Mouse (Mus musculus): Measurements from ENCODE around the gene Klra4. TPM values are rescaled to one million over a fixed set of nuclear protein-coding genes. Genes with fewer than 3 reads are reported as not detected.

Gene Klra4
- polyA plus RNA-seq (2014; fragmentation: Illumina TruSeq; extraction: RNeasy Lipid Tissue Mini Kit (QIAGEN cat#74804); ENCODE audit: low replicate concordance) = not detected

DNA sequence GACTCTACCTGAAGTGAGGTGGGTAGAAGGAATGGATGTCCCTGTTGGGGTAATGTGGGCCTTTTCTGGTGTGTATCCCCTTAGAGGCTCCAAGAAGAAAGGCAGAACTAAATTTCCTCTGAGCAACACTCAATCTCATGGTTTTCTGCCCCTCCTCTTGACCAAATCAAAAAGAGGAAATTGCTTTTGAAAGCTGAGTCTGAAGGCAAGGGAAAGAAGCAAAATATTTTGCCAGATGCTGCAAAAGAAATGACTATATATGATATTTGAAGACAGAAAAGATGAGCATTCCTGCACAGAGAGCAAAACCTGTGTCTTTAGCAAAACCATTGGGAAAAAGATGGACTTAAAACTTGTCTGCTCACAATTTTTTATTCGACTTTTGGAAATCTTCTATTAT is at the start of gene Klra4:
TSS of gene Klra4 (minus strand) at position 101 of the 400 bp plus-strand sequence.

GRCm38 (mm10) chr6:130026854-130027253 is 40.2 kb downstream of the Klra4 start, which contains the start of gene Klra6:
TSS of gene Klra6 (minus strand) at chr6:130026954.

Other genes with a start within 250 kb of the Klra4 start
- gene Gm17631, start 204.6 kb downstream of the Klra4 start, polyA plus RNA-seq (2014; fragmentation: Illumina TruSeq; extraction: RNeasy Lipid Tissue Mini Kit (QIAGEN cat#74804); ENCODE audit: low replicate concordance) = not detected
- gene Klra17, start 190.6 kb downstream of the Klra4 start, polyA plus RNA-seq (2014; fragmentation: Illumina TruSeq; extraction: RNeasy Lipid Tissue Mini Kit (QIAGEN cat#74804); ENCODE audit: low replicate concordance) = 9.5 TPM
- 10.0 TPM for gene Klra5, start 149.6 kb downstream of the Klra4 start, polyA plus RNA-seq (2014; fragmentation: Illumina TruSeq; extraction: RNeasy Lipid Tissue Mini Kit (QIAGEN cat#74804); ENCODE audit: low replicate concordance)
- gene Klra6, start 40.3 kb downstream of the Klra4 start, polyA plus RNA-seq (2014; fragmentation: Illumina TruSeq; extraction: RNeasy Lipid Tissue Mini Kit (QIAGEN cat#74804); ENCODE audit: low replicate concordance) = not detected
- 0.37 TPM for gene Klra8, start 62.6 kb upstream of the Klra4 start, polyA plus RNA-seq (2014; fragmentation: Illumina TruSeq; extraction: RNeasy Lipid Tissue Mini Kit (QIAGEN cat#74804); ENCODE audit: low replicate concordance)
- gene Klra9, start 125.8 kb upstream of the Klra4 start, polyA plus RNA-seq (2014; fragmentation: Illumina TruSeq; extraction: RNeasy Lipid Tissue Mini Kit (QIAGEN cat#74804); ENCODE audit: low replicate concordance) = 0.33 TPM
- gene Klra7, start 166.1 kb upstream of the Klra4 start, polyA plus RNA-seq (2014; fragmentation: Illumina TruSeq; extraction: RNeasy Lipid Tissue Mini Kit (QIAGEN cat#74804); ENCODE audit: low replicate concordance) = 0.56 TPM
- not detected for gene Klra10, start 214.7 kb upstream of the Klra4 start, polyA plus RNA-seq (2014; fragmentation: Illumina TruSeq; extraction: RNeasy Lipid Tissue Mini Kit (QIAGEN cat#74804); ENCODE audit: low replicate concordance)